30 mouse cellular contexts compared by ENCODE assay signal in the genomic region with DNA sequence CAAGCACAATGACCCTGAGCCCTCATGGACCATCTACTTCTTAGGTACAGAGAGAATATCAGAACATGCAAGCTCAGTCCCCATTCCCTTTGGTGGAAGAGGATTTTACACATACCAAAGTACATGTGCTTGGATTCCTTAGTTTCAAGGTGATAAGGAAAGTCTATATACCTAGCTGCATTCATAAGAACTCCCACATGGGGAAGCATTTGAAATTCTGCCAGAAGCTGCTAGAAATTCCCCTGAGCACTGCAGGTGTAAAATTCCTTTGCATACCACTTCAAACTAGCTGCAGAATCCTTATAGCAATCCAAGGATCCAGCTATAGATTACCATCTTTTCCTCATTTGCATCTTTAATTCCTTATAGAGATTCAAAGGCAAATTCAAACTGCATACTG.
DNase-seq lines count a peak whose midpoint lies in the region; ATAC-seq and TF ChIP-seq lines count a peak whose summit lies in the region.
"Had no signal": no experiment of that assay in that cellular context is flagged by ENCODE, and none has a peak within 500 bp of the region (broad histone marks: within the 10 kb centered on the region; RNA-seq: fewer than 3 reads in every experiment).

No protein-coding gene starts in this region.

- no peaks in the 10 kb centered on the region for H3K9me3 ChIP-seq in embryonic facial prominence, embryonic 14.5 days (ENCODE audit: control insufficient read depth, low read length)
- H3K9me3 ChIP-seq in embryonic facial prominence, embryonic 10.5 days = no peaks in the 10 kb centered on the region
- H3K9me3 ChIP-seq in lung, embryonic 14.5 days (ENCODE audit: low read depth, low read length) = no peaks in the 10 kb centered on the region
- no peaks in the 10 kb centered on the region for H3K9me3 ChIP-seq in lung, postnatal 0 days (ENCODE audit: low read length)
- H3K9me3 ChIP-seq: embryonic facial prominence, embryonic 15.5 days; forebrain, embryonic 12.5 days; G1E; hindbrain, embryonic 13.5 days; limb, embryonic 13.5 days; liver, embryonic 12.5 days; midbrain, embryonic 12.5 days; stomach, embryonic 15.5 days had no signal

- no peak for ATAC-seq in embryonic facial prominence, embryonic 14.5 days (ENCODE audit: low read depth)
- peak; percentile 82; the same call in 1 of the 2 replicates for ATAC-seq in lung, embryonic 14.5 days (ENCODE audit: insufficient read depth)
- peak; percentile 41; the same call in 1 of the 2 replicates for ATAC-seq in lung, postnatal 0 days
- ATAC-seq: liver, embryonic 12.5 days; liver, postnatal 0 days had no signal

- no peaks in the 10 kb centered on the region for H3K36me3 ChIP-seq in embryonic facial prominence, embryonic 14.5 days (ENCODE audit: control insufficient read depth, insufficient read depth, low read length)
- no peaks in the 10 kb centered on the region for H3K36me3 ChIP-seq in embryonic facial prominence, embryonic 10.5 days (replicated peaks)
- H3K36me3 ChIP-seq in lung, embryonic 14.5 days (ENCODE audit: insufficient read depth) = no peaks in the 10 kb centered on the region
- H3K36me3 ChIP-seq in lung, postnatal 0 days (ENCODE audit: insufficient read depth, low read length) = no peaks in the 10 kb centered on the region
- H3K36me3 ChIP-seq: embryonic facial prominence, embryonic 15.5 days; forebrain, embryonic 12.5 days; G1E; hindbrain, embryonic 13.5 days; limb, embryonic 13.5 days; liver, embryonic 12.5 days; midbrain, embryonic 12.5 days; stomach, embryonic 15.5 days had no signal

- H3K4me3 ChIP-seq in embryonic facial prominence, embryonic 14.5 days (ENCODE audit: low read depth, low read length) = no peak overlapping the region
- H3K4me3 ChIP-seq in embryonic facial prominence, embryonic 10.5 days = no peak overlapping the region
- H3K4me3 ChIP-seq in lung, embryonic 14.5 days (ENCODE audit: low read depth, low read length) = no peak overlapping the region
- H3K4me3 ChIP-seq in lung, postnatal 0 days (ENCODE audit: low read depth, low read length) = no peak overlapping the region
- H3K4me3 ChIP-seq: embryonic facial prominence, embryonic 15.5 days; forebrain, embryonic 12.5 days; gastrocnemius, adult 2 months; hindbrain, embryonic 13.5 days; layer of hippocampus, adult 2 months; left cerebral cortex, adult 2 months; limb, embryonic 13.5 days; liver, embryonic 12.5 days; megakaryocyte, embryonic 14.5 days; midbrain, embryonic 12.5 days; stomach, embryonic 15.5 days had no signal

- H3K4me1 ChIP-seq in embryonic facial prominence, embryonic 14.5 days (ENCODE audit: control insufficient read depth, insufficient read depth, low read length) = no peaks in the 10 kb centered on the region
- no peaks in the 10 kb centered on the region for H3K4me1 ChIP-seq in embryonic facial prominence, embryonic 10.5 days
- no peaks in the 10 kb centered on the region for H3K4me1 ChIP-seq in lung, embryonic 14.5 days (ENCODE audit: insufficient read depth)
- H3K4me1 ChIP-seq in lung, postnatal 0 days (ENCODE audit: insufficient read depth, low read depth, low read length) = no peaks in the 10 kb centered on the region
- H3K4me1 ChIP-seq: embryonic facial prominence, embryonic 15.5 days; forebrain, embryonic 12.5 days; hindbrain, embryonic 13.5 days; limb, embryonic 13.5 days; liver, embryonic 12.5 days; megakaryocyte, embryonic 14.5 days; midbrain, embryonic 12.5 days; stomach, embryonic 15.5 days had no signal

- TF ChIP-seq CTCF in lung, embryonic 14.5 days (IDR thresholded peaks at IDR 0.05; ENCODE audit: low read depth) = no peak
- no peak for TF ChIP-seq CTCF in lung, postnatal 0 days (IDR thresholded peaks at IDR 0.05)

- no peaks in the 10 kb centered on the region for H3K27me3 ChIP-seq in embryonic facial prominence, embryonic 14.5 days (replicated peaks; ENCODE audit: control insufficient read depth, insufficient read depth, low read length)
- H3K27me3 ChIP-seq in embryonic facial prominence, embryonic 10.5 days (replicated peaks; ENCODE audit: low read depth, poor library complexity, severe bottlenecking) = no peaks in the 10 kb centered on the region
- no peaks in the 10 kb centered on the region for H3K27me3 ChIP-seq in lung, embryonic 14.5 days (ENCODE audit: insufficient read depth, low read length)
- H3K27me3 ChIP-seq in lung, postnatal 0 days (replicated peaks; ENCODE audit: insufficient read depth, low read length) = no peaks in the 10 kb centered on the region
- H3K27me3 ChIP-seq: embryonic facial prominence, embryonic 15.5 days; forebrain, embryonic 12.5 days; hindbrain, embryonic 13.5 days; liver, embryonic 12.5 days; megakaryocyte, embryonic 14.5 days; midbrain, embryonic 12.5 days; stomach, embryonic 15.5 days had no signal

- H3K9ac ChIP-seq in embryonic facial prominence, embryonic 14.5 days (ENCODE audit: low read depth, low read length) = no peak overlapping the region
- no peak overlapping the region for H3K9ac ChIP-seq in lung, embryonic 14.5 days
- H3K9ac ChIP-seq in lung, postnatal 0 days (replicated peaks; ENCODE audit: low read depth) = no peak overlapping the region
- H3K9ac ChIP-seq: embryonic facial prominence, embryonic 15.5 days; forebrain, embryonic 12.5 days; hindbrain, embryonic 13.5 days; limb, embryonic 13.5 days; liver, embryonic 12.5 days; liver, postnatal 0 days; midbrain, embryonic 12.5 days; stomach, embryonic 15.5 days had no signal

- no peak overlapping the region for H3K27ac ChIP-seq in embryonic facial prominence, embryonic 14.5 days (replicated peaks; ENCODE audit: low read depth, low read length)
- no peak overlapping the region for H3K27ac ChIP-seq in embryonic facial prominence, embryonic 10.5 days (replicated peaks)
- no peak overlapping the region for H3K27ac ChIP-seq in lung, embryonic 14.5 days (ENCODE audit: low read depth)
- H3K27ac ChIP-seq in lung, postnatal 0 days (ENCODE audit: low read length) = no peak overlapping the region
- H3K27ac ChIP-seq: embryonic facial prominence, embryonic 15.5 days; forebrain, embryonic 12.5 days; gastrocnemius, adult 2 months; hindbrain, embryonic 13.5 days; layer of hippocampus, adult 2 months; left cerebral cortex, adult 2 months; limb, embryonic 13.5 days; liver, embryonic 12.5 days; midbrain, embryonic 12.5 days; stomach, embryonic 15.5 days had no signal

- no peak; the same call in 1 of the 2 replicates for TF ChIP-seq EP300 in lung, postnatal 0 days (IDR thresholded peaks at IDR 0.05)

- no peak overlapping the region for H3K4me2 ChIP-seq in embryonic facial prominence, embryonic 14.5 days (ENCODE audit: low read depth, low read length)
- H3K4me2 ChIP-seq in lung, embryonic 14.5 days = no peak overlapping the region
- no peak overlapping the region for H3K4me2 ChIP-seq in lung, postnatal 0 days (replicated peaks; ENCODE audit: low read depth, low read length)
- H3K4me2 ChIP-seq: embryonic facial prominence, embryonic 15.5 days; forebrain, embryonic 12.5 days; heart, embryonic 11.5 days; hindbrain, embryonic 13.5 days; limb, embryonic 13.5 days; liver, embryonic 12.5 days; midbrain, embryonic 12.5 days; stomach, embryonic 15.5 days had no signal

- peak; percentile 35 for DNase-seq in embryonic facial prominence, embryonic 14.5 days (ENCODE audit: low spot score)
- no peak for DNase-seq in embryonic facial prominence, embryonic 10.5 days (ENCODE audit: low spot score)
- DNase-seq in lung, embryonic 14.5 days = peak; percentile 61
- no peak for DNase-seq in lung, postnatal 4 days
- peak; percentile 35 for DNase-seq in lung, postnatal 0 days (ENCODE audit: low spot score)
- DNase-seq in telencephalon, adult 2 months (ENCODE audit: low read depth, low spot score) = peak; percentile 16
- no peak for DNase-seq in kidney, postnatal 25 days
- DNase-seq: adrenal gland, adult 8-10 months; cerebellum, adult 8-10 months; gastrocnemius, adult 2 months; gastrocnemius, postnatal 36 days; heart, adult 18-20 months; heart, postnatal 36 days; kidney, adult 11 months; liver, postnatal 0 days; retina, postnatal 1 day; right cerebral cortex, postnatal 14 days; thymus, postnatal 25 days had no signal

Comparison
In these comparisons a context has a peak if more than half of its experiments do, and no peak if none do; other contexts are left out.
1. DNase-seq: peak in embryonic facial prominence, embryonic 14.5 days (single experiment), lung, embryonic 14.5 days (single experiment), lung, postnatal 0 days (single experiment) and telencephalon, adult 2 months (single experiment); none in embryonic facial prominence, embryonic 10.5 days (single experiment), lung, postnatal 4 days (0 of 2) and kidney, postnatal 25 days (0 of 2).